Mouse (Mus musculus) cortical plate, adult 2 months (tissue): ENCODE data around the gene Chrnd. TPM values are rescaled to one million over a fixed set of nuclear protein-coding genes. Genes with fewer than 3 reads are reported as not detected.

Source experiments
- H3K27ac ChIP-seq: fragments of 200-500 bp; 2 replicates; pipeline ENCODE4 v1.5.1; 2012; ENCODE audit warnings: low read length, control low read depth, inconsistent platforms; ENCODE audit not compliant: insufficient read depth
- H3K4me1 ChIP-seq: fragments of 200-500 bp; 2 replicates; pipeline ENCODE4 v1.6.1; 2011; ENCODE audit warnings: low read length; ENCODE audit not compliant: control insufficient read depth, insufficient read depth
- H3K4me3 ChIP-seq: fragments of 200-500 bp; 2 replicates; pipeline ENCODE4 v1.5.1; 2011; ENCODE audit warnings: mild to moderate bottlenecking, low read length, control low read depth; ENCODE audit not compliant: insufficient read depth
- CTCF ChIP-seq: fragments of 200-500 bp; IDR thresholded peaks from 2 replicates; pipeline ENCODE4 v1.5.1; 2011; ENCODE audit warnings: mild to moderate bottlenecking, control low read depth, low read length; ENCODE audit not compliant: insufficient read depth; ENCODE audit errors: extremely low read depth
- POLR2A ChIP-seq: fragments of 200-500 bp; IDR thresholded peaks from 2 replicates; pipeline ENCODE4 v1.6.1; 2011; ENCODE audit warnings: mild to moderate bottlenecking, low read length, control low read depth; ENCODE audit not compliant: insufficient read depth; ENCODE audit errors: extremely low read depth
- polyA plus RNA-seq: library from polyadenylated mRNA; depleted of rRNA; stranded (reverse); fragments of >200 nt; gene quantifications from 2 replicates; pipeline ENCODE4 v1.2.3, GENCODE M21; 2012; rRNA removed

Chrnd gene
- not detected in 2 replicates for polyA plus RNA-seq

- Histone ChIP-seq H3K4me1 (no peaks in the 10 kb centered on the region), H3K4me3 (no peak within 1 kb of the TSS), H3K27ac (no peak within 1 kb of the TSS)
- TF ChIP-seq CTCF = no peak
- TF ChIP-seq POLR2A = no peak
These were observed at the start of gene Chrnd for GRCm38 (mm10) chr1:87190429-87190828. TSS of gene Chrnd (plus strand) at chr1:87190607.

DNA sequence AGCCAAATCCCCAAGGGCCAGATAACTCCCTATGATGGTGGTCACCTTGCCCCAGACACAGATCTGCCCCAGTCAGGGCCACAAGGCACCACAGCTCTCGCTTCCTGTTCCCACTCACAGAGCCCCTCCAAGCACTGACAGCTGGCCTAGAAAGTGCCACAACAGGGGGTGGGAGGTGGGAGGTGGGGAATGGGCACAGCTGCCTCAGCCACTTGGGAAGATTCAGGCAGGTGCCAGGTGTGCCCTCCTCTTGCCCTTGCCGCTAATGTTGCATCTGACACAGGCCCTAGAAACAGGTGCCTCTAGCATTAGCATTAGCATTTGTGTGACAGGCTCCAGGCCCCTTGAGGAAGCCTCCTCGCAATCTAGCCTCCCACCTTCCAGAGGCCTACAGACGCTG is 48.9 kb upstream of the Chrnd start:
- Histone ChIP-seq H3K27ac (no peak overlapping the region), H3K4me1 (no peaks in the 10 kb centered on the region), H3K4me3 (no peak overlapping the region)
- no peak for TF ChIP-seq CTCF
- no peak for TF ChIP-seq POLR2A

- Histone ChIP-seq H3K4me3 (no peak overlapping the region), H3K27ac (no peak overlapping the region), H3K4me1 (no peaks in the 10 kb centered on the region)
- no peak for TF ChIP-seq CTCF
These were observed 48.0 kb upstream of the Chrnd start for GRCm38 (mm10) chr1:87142456-87142855.

DNA sequence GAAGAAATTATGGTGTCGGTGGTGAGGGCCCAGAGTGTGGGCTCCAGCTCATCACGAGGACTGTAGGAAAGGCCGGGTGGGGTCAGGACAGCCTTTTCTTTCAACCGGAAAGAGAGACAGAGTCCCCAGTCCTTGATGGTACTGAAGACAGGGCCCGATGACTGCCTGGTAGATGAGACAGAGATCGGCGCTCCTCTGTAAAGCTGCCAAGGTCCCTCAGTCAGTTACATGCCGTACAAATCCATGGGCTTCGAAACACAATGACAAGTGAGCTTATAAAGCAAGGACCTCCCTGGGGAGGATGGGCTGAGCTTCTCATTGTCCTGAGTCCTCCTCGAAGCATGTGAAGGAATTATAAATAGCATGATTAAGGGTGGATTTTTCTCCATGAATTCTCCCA is 47.3 kb upstream of the Chrnd start:
- Histone ChIP-seq H3K27ac (no peak overlapping the region), H3K4me3 (no peak overlapping the region), H3K4me1 (no peaks in the 10 kb centered on the region)
- TF ChIP-seq POLR2A = no peak
- TF ChIP-seq CTCF = no peak

- Histone ChIP-seq H3K4me3 (no peak overlapping the region), H3K4me1 (no peaks in the 10 kb centered on the region), H3K27ac (no peak overlapping the region)
- TF ChIP-seq POLR2A (no peak), CTCF (no peak)
These were observed 41.0 kb upstream of the Chrnd start for GRCm38 (mm10) chr1:87149422-87149821.

GRCm38 (mm10) chr1:87151286-87151685 is 39.1 kb upstream of the Chrnd start:
- H3K4me1 ChIP-seq = no peaks in the 10 kb centered on the region
- no peak overlapping the region for H3K4me3 ChIP-seq
- no peak overlapping the region for H3K27ac ChIP-seq
- no peak for TF ChIP-seq POLR2A
- TF ChIP-seq CTCF = no peak

GRCm38 (mm10) chr1:87153776-87154500 is 36.5 kb upstream of the Chrnd start:
- no peaks in the 10 kb centered on the region for H3K4me1 ChIP-seq
- H3K4me3 ChIP-seq = no peak overlapping the region
- TF ChIP-seq CTCF (no peak), POLR2A (no peak)
- H3K27ac ChIP-seq = no peak overlapping the region

GRCm38 (mm10) chr1:87154501-87155120 is 35.8 kb upstream of the Chrnd start:
- no peak overlapping the region for H3K4me3 ChIP-seq
- H3K27ac ChIP-seq = no peak overlapping the region
- TF ChIP-seq CTCF (no peak), POLR2A (no peak)
- no peaks in the 10 kb centered on the region for H3K4me1 ChIP-seq

- TF ChIP-seq POLR2A = no peak
- Histone ChIP-seq H3K4me1 (no peaks in the 10 kb centered on the region), H3K27ac (no peak overlapping the region), H3K4me3 (peak overlapping the region; percentile 7; the same call in 1 of the 2 replicates)
These were observed 34.7 kb upstream of the Chrnd start for GRCm38 (mm10) chr1:87155531-87156198.

- Histone ChIP-seq H3K4me1 (no peaks in the 10 kb centered on the region), H3K27ac (no peak within 1 kb of the TSS), H3K4me3 (peak within 1 kb of the TSS; percentile 7; the same call in 1 of the 2 replicates)
- no peak for TF ChIP-seq CTCF
- no peak for TF ChIP-seq POLR2A
These were observed 34.2 kb upstream of the Chrnd start, which contains the start of gene Ecel1 for GRCm38 (mm10) chr1:87156199-87156587. TSS of gene Ecel1 (minus strand) at chr1:87156521.

DNA sequence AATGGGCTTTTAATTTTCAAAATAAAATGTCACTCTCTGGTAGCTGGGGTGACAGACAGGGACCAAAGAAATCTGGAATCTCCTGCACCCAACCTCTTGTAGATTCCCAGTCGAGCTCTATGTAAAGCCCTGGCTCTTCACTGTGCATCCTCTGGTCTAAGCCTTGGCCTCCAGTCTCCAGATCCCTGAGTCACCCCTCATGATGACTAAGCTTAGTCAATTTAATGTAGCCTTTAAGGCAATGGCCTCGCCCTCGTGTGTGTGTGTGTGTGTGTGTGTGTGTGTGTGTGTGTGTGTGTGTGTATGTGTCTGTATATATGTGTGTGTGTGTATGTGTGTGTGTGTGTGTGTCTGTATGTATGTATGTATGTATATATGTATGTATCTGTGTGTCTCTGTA is 31.0 kb upstream of the Chrnd start:
- H3K4me1 ChIP-seq = no peaks in the 10 kb centered on the region
- H3K27ac ChIP-seq = no peak overlapping the region
- H3K4me3 ChIP-seq = no peak overlapping the region
- TF ChIP-seq CTCF = no peak
- no peak for TF ChIP-seq POLR2A
